Mouse (Mus musculus) urinary bladder, postnatal 25 days (tissue): ENCODE results near the gene Ndufv2.
"Not testable (repeated sequence)": the region's sequence is repeated elsewhere in the genome, so short reads cannot be mapped to it uniquely, and the experiment has no call there.

Experiments
- DNase-seq: peaks from one replicate; pipeline ENCODE4 v3.0.0; 2022; ENCODE audit warnings: low spot score

The Ndufv2 gene

GRCm38 (mm10) chr17:66085038-66085437 is 16.3 kb downstream of the Ndufv2 start:
- no peak for DNase-seq

DNA sequence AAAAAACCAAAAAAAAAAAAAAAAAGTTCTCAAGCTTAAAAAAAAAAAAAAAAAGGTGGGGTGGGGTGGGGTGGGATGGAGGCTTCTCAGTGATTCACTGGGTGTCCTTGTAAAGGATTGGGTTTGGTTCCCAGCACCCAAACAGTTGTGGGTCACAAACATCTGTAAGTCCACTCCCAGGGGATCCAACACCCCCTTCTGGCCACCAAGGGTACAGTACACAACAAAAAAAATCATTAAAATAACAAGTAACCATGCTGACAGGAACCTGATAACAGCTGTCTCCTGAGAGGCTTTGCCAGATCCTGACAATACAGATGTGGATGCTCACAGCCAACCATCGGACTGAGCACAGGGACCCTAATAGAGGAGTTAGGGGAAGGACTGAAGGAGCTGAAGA is 16.9 kb downstream of the Ndufv2 start:
- no peak for DNase-seq

- DNase-seq: no peak
Measured at GRCm38 (mm10) chr17:66077437-66077850, 23.9 kb downstream of the Ndufv2 start.

DNA sequence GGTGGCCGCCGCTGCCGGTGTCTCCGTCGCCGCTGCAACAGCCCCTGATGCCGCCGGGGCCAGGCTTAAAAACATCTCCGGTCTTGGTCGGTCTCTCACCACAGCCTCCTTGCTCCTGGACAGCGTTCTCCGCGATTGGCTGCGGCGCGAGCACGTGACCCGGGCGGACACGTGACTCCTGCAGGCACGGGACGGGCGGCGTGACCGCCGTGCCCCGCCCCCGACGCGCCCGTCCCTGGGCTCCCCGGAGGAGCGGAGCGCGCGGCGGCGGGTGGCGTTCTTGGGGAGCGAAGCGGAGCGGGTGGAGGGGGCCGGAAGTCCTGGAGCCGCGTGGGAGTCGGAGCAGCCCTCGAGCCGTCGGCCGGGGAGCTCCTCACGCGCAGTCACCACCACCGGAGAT is 24.4 kb downstream of the Ndufv2 start, which contains the start of gene Ankrd12:
Ankrd12 (minus strand) TSS at position 156 of the 400 bp plus-strand sequence.
- DNase-seq: peak; percentile 95

GRCm38 (mm10) chr17:66076174-66076927 is 25.0 kb downstream of the Ndufv2 start:
- DNase-seq: peak; percentile 34

- no peak for DNase-seq
Measured at GRCm38 (mm10) chr17:66075827-66076173, 25.6 kb downstream of the Ndufv2 start.

DNA sequence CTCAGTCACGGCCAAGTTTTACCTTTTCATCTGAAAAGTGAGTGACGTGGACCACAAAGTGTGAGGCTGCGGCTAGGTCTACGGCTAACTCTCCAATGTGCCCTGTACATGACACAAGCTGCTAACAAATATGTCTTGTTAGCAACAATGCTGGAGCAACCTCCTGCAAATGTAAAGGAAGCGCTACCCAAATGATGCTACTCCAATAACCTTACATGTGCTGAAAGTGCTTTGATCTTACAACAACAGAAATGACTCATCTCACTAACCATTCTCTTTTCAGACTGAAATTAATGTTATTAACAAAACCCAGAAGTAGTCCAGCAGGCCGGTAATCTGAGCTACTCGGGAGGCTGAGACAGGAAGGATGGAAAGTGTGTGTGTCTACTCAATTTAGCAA is 27.4 kb downstream of the Ndufv2 start:
- DNase-seq: no peak

- DNase-seq: not testable (repeated sequence)
Measured at GRCm38 (mm10) chr17:66069036-66069435, 32.3 kb downstream of the Ndufv2 start.

DNA sequence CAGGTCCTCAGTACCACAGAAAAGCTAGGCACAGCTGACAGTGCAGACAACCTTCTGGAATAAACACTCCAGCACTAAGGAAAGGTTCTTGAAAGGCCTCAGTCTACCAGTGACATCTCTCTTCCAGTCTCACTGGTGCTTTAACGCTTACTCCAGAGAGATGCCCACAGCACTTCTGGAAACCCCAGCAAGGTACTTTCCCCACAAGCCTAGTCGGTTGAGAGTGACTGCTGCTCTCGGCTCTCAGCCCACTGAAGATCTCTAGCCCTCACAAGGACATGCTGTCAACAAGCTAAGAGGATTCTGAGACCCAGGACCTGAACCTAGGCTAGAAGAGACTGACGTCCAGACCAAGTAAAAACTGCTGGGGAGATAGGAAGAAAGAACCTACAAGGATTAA is 36.2 kb downstream of the Ndufv2 start:
- DNase-seq: no peak

DNA sequence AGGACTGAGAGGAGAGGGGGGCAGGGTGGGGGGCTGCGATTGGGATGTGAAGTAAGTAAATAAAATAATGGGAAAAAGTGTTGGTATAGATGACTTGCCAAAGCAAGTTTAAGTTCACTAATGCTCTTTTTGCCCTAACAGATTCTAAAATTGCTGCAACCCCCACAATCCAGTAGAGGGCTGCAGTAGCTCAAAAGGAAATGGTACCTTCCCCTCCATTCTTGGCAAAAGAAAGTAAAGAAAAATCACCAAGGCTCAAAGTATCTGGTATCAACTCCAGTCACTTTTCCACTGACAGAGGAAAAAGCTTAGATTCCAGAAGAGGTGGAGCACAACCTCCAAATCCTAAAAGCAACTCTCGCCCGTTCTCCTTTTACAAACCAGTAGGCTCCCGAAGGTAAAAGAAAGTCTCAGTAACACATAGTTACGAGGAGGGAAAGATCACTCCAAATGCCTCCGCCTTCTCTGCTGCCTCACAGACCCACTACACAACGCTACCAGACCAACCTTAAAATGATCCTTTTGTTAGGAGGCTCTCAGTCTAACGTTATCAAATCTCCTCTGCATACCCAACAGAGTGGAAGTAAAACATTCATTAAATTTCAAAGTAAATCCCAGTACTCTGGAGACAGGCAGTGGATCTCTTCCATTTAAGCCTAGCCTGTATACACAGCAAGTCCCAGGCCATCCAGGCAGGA is 40.0 kb downstream of the Ndufv2 start:
- no peak for DNase-seq

DNA sequence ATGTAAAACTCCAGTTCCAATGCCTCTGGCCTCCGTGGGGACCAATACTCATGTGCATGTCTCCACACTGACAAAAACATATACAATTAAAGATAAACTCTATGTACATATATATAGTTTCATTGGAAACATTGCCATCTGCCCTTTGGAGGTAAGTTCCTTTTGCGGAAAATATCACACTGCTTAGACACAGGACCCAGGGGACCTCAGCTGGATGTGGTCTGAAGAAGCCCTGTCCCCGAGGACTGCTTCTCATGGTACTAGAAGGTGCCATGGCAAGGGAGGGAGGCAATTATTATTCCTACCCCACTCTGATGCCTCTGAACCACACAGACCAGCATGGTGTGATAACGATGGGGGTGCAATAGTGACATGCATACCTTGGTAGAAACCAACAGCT is 43.2 kb downstream of the Ndufv2 start:
- no peak for DNase-seq

- no peak for DNase-seq
Measured at GRCm38 (mm10) chr17:66057145-66057544, 44.2 kb downstream of the Ndufv2 start.

DNA sequence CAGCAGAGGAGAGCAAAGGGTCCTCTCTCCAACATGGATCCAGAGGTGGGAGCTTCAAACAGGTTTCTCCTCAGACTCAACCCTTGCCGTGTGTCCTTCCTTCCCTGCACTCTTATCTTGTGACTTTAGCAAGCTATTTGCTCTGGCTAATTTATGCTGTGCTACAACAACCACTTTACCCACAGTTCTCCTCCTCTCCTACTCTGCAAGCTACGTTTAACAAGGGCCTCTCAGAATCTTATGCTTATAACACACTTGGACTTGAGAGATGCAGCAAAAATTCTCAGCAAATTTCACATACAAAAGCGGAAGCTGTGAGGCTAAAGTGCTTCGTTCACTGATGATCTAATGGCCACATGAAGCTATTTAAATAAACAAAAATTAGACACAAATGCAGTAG is 48.0 kb downstream of the Ndufv2 start:
- no peak for DNase-seq

- DNase-seq: no peak
Measured at GRCm38 (mm10) chr17:66048795-66049194, 52.6 kb downstream of the Ndufv2 start.

DNA sequence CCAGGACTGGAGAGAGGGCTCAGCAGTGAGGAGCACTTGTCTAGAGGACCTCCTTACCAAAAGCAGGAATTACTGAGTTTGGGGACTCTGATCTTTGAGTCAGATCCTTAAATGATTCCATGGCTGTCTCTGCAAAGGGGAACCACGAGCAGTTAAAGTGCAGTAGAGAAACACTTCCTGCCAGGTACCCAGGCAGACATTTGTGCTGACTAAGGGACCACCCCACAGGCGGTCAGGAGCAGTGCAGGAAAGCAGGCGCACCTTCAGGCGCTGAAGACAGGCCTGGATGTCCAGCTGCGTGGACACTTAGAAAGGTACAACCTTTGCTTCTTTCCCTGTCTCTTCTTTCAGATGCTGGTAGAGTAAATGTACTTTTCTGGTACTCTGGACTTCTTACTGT is 53.2 kb downstream of the Ndufv2 start:
- DNase-seq: no peak

DNA sequence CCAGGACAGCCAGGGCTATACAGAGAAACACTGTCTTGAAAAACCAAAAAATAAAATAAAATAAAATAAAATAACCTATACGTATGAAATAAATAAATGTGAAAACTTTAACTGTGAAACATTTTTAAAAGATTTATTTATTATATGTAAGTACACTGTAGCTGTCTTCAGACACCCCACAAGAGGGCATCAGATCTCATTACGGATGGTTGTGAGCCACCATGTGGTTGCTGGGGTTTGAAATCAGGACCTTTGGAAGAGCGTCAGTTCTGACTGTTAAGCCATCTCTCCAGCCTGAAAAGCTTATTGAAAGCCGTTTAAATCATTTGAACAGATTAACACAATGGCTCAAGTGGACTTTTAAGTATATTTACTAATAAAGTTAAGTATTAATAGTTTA is 57.7 kb downstream of the Ndufv2 start:
- not testable (repeated sequence) for DNase-seq

DNA sequence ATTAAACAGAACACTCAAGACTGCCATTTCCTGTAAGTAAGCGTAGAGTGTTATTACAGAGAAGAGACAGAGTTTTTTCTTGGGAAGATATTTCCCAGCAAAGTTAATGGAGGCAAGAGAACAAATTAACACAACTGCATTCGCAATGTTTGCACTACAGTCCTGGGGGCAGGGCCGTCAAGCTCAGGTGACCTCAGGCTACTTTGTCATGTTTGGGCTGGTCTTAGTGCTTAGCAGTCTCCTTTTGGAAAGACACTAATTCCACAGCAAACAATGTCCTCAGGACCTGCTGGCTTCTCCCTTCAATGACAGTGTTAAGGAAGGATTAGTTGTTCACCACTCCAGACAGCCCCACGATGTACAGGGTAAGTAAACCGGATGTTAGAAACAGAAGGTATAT is 60.3 kb downstream of the Ndufv2 start:
- no peak for DNase-seq

DNA sequence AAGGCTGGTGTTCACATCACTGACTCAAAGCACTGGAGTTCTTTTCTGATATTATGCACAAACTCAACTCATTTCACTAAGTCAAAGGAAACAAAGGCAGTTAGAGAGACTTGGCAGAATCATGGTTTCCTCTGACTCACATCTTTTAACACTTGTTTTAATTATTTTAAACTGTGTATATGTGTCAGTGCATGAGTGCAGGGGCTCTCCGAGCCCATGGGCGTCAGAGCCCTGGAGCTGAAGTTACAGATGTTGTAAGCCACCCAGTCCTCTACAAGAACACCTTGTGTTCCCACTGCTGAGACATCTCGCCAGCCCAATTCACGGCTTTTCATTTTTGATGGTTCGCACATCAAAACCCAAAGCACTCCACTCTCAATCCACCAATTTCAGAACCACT is 68.1 kb downstream of the Ndufv2 start:
- no peak for DNase-seq

GRCm38 (mm10) chr17:66031991-66032390 is 69.4 kb downstream of the Ndufv2 start:
- DNase-seq: no peak
